Comparison of ENCODE assay signal across 8 mouse cellular contexts in genomic region chr2:92432299-92433295, GRCm38 (mm10). TPM values are rescaled to one million over a fixed set of nuclear protein-coding genes. Genes with fewer than 3 reads are reported as not detected.
DNase-seq lines count a peak whose midpoint lies in the region; ATAC-seq and TF ChIP-seq lines count a peak whose summit lies in the region.

No protein-coding gene starts in this region.

- H3K36me3 ChIP-seq in embryonic facial prominence, embryonic 10.5 days (replicated peaks) = no peaks in the 10 kb centered on the region
- no peaks in the 10 kb centered on the region for H3K36me3 ChIP-seq in midbrain, embryonic 10.5 days
- no peaks in the 10 kb centered on the region for H3K36me3 ChIP-seq in thymus, adult 2 months (ENCODE audit: control insufficient read depth, insufficient read depth, low read length)

- no peak for ATAC-seq in inflammation-experienced regulatory T-cells, adult 6 months

- H3K9me3 ChIP-seq in embryonic facial prominence, embryonic 10.5 days = no peaks in the 10 kb centered on the region
- H3K9me3 ChIP-seq in midbrain, embryonic 10.5 days (replicated peaks) = no peaks in the 10 kb centered on the region

- H3K27me3 ChIP-seq in embryonic facial prominence, embryonic 10.5 days (replicated peaks; ENCODE audit: low read depth, poor library complexity, severe bottlenecking) = peaks cover 7% of the 10 kb centered on the region
- peaks cover 7% of the 10 kb centered on the region; the same call in 1 of the 2 replicates for H3K27me3 ChIP-seq in midbrain, embryonic 10.5 days (ENCODE audit: low read depth, poor library complexity, severe bottlenecking)
- no peaks in the 10 kb centered on the region for H3K27me3 ChIP-seq in thymus, adult 2 months (ENCODE audit: control insufficient read depth, insufficient read depth, low read length)

- intact Hi-C loops in heart, postnatal 25 days (cut with DNase I) = no loop called here

- peak; percentile 55 for DNase-seq in ovary, postnatal 36 days (ENCODE audit: low spot score)
- DNase-seq in ovary, postnatal 10 days (ENCODE audit: low spot score) = no peak
- DNase-seq in embryonic facial prominence, embryonic 10.5 days (ENCODE audit: low spot score) = no peak
- DNase-seq in heart, postnatal 25 days (ENCODE audit: low spot score) = peak; percentile 30
- peak; percentile 81 to 85 for DNase-seq in kidney, postnatal 4 days
- DNase-seq in midbrain, embryonic 10.5 days (ENCODE audit: low spot score) = no peak
- no peak for DNase-seq in thymus, adult 2 months

- peak overlapping the region; percentile 96 for H3K4me3 ChIP-seq in embryonic facial prominence, embryonic 10.5 days
- H3K4me3 ChIP-seq in midbrain, embryonic 10.5 days = peak overlapping the region; percentile 78
- H3K4me3 ChIP-seq in thymus, adult 2 months (ENCODE audit: control insufficient read depth, insufficient read depth, low read length) = no peak overlapping the region

- no peak for TF ChIP-seq CTCF in thymus, adult 2 months (IDR thresholded peaks at IDR 0.05; ENCODE audit: borderline replicate concordance, control insufficient read depth, extremely low read depth, insufficient read depth, low read length, poor library complexity)

- H3K27ac ChIP-seq in embryonic facial prominence, embryonic 10.5 days (replicated peaks) = no peak overlapping the region
- H3K27ac ChIP-seq in midbrain, embryonic 10.5 days (replicated peaks) = peak overlapping the region; percentile 88
- no peak overlapping the region for H3K27ac ChIP-seq in thymus, adult 2 months (ENCODE audit: control insufficient read depth, insufficient read depth, low read length)

- H3K4me1 ChIP-seq in embryonic facial prominence, embryonic 10.5 days = peaks cover 62% of the 10 kb centered on the region
- H3K4me1 ChIP-seq in midbrain, embryonic 10.5 days = peaks cover 73% of the 10 kb centered on the region
- H3K4me1 ChIP-seq in thymus, adult 2 months (replicated peaks; ENCODE audit: control insufficient read depth, insufficient read depth, low read length) = peaks cover 8% of the 10 kb centered on the region

- no peak for TF ChIP-seq POLR2A in thymus, adult 2 months (IDR thresholded peaks at IDR 0.05; ENCODE audit: control insufficient read depth, extremely low read depth, insufficient read depth, low read length, poor library complexity)

- 57% methylated on average over 17 of the region's 17 CpGs for WGBS in embryonic facial prominence, embryonic 10.5 days
- WGBS in midbrain, embryonic 10.5 days = 52% methylated on average over 17 of the region's 17 CpGs
- 74% methylated on average over 17 of the region's 17 CpGs for WGBS in thymus, adult 2 months

RNA-seq across cellular contexts. Expression of gene Cry2, which starts 1.2 kb away (rescaled TPM):
- 23.4 and 23.7 TPM in 2 replicates for polyA plus RNA-seq in embryonic facial prominence, embryonic 10.5 days (2016; fragmentation: Nextera tagmentation; extraction: Ambion mirVana)
- 10 to 100 TPM; 14.2 to 25.9 TPM for total RNA-seq in heart, postnatal 25 days (2021)
- 32.8 and 36.2 TPM in 2 replicates for polyA plus RNA-seq in midbrain, embryonic 10.5 days (2016; fragmentation: Nextera tagmentation; extraction: Ambion mirVana)
- polyA plus RNA-seq in thymus, adult 2 months (2012; rRNA removed) = 16.2 and 19.6 TPM in 2 replicates
- 10 to 100 TPM in 1 of 3 experiments, 1 to 10 TPM in 2; 3.5 to 10.2 (median 6.9) TPM for polyA plus RNA-seq in inflammation-experienced regulatory T-cells, adult 6 months (2017; shearing (Covaris generic))

RNA-seq across cellular contexts. Expression of gene Slc35c1, which starts 27.7 kb away (rescaled TPM):
- polyA plus RNA-seq in embryonic facial prominence, embryonic 10.5 days (2016; fragmentation: Nextera tagmentation; extraction: Ambion mirVana) = 12.6 and 13.5 TPM in 2 replicates
- total RNA-seq in heart, postnatal 25 days (2021) = 1 to 10 TPM; 6.1 to 6.6 TPM
- polyA plus RNA-seq in midbrain, embryonic 10.5 days (2016; fragmentation: Nextera tagmentation; extraction: Ambion mirVana) = 12.8 and 15.1 TPM in 2 replicates
- polyA plus RNA-seq in thymus, adult 2 months (2012; rRNA removed) = 144 and 156 TPM in 2 replicates
- polyA plus RNA-seq in inflammation-experienced regulatory T-cells, adult 6 months (2017; shearing (Covaris generic)) = 10 to 100 TPM; 35.1 to 53.1 (median 38.8) TPM

RNA-seq across cellular contexts. Expression of gene Mapk8ip1, which starts 31.5 kb away (rescaled TPM):
- polyA plus RNA-seq in embryonic facial prominence, embryonic 10.5 days (2016; fragmentation: Nextera tagmentation; extraction: Ambion mirVana) = 36.0 and 37.1 TPM in 2 replicates
- total RNA-seq in heart, postnatal 25 days (2021) = 1 to 10 TPM; 4.7 to 5.7 TPM
- 58.3 and 70.5 TPM in 2 replicates for polyA plus RNA-seq in midbrain, embryonic 10.5 days (2016; fragmentation: Nextera tagmentation; extraction: Ambion mirVana)
- 10.6 and 11.4 TPM in 2 replicates for polyA plus RNA-seq in thymus, adult 2 months (2012; rRNA removed)
- polyA plus RNA-seq in inflammation-experienced regulatory T-cells, adult 6 months (2017; shearing (Covaris generic)) = under 1 TPM; 0.43 to 0.92 (median 0.82) TPM

RNA-seq across cellular contexts. Expression of gene 1700029I15Rik, which starts 50.3 kb away (rescaled TPM):
- 2.5 and 3.6 TPM in 2 replicates for polyA plus RNA-seq in embryonic facial prominence, embryonic 10.5 days (2016; fragmentation: Nextera tagmentation; extraction: Ambion mirVana)
- total RNA-seq in heart, postnatal 25 days (2021) = 1 to 10 TPM; 1.5 to 2.1 TPM
- 4.1 and 5.2 TPM in 2 replicates for polyA plus RNA-seq in midbrain, embryonic 10.5 days (2016; fragmentation: Nextera tagmentation; extraction: Ambion mirVana)
- 6.4 and 9.0 TPM in 2 replicates for polyA plus RNA-seq in thymus, adult 2 months (2012; rRNA removed)
- 1 to 10 TPM; 3.2 to 3.7 (median 3.7) TPM for polyA plus RNA-seq in inflammation-experienced regulatory T-cells, adult 6 months (2017; shearing (Covaris generic))

RNA-seq across cellular contexts. Expression of gene Large2, which starts 57.9 kb away (rescaled TPM):
- polyA plus RNA-seq in embryonic facial prominence, embryonic 10.5 days (2016; fragmentation: Nextera tagmentation; extraction: Ambion mirVana) = 10.2 and 12.4 TPM in 2 replicates
- total RNA-seq in heart, postnatal 25 days (2021) = under 1 TPM in 1 of 2 experiments, not detected in 1; 0.67 TPM
- 16.2 and 25.6 TPM in 2 replicates for polyA plus RNA-seq in midbrain, embryonic 10.5 days (2016; fragmentation: Nextera tagmentation; extraction: Ambion mirVana)
- 10.4 and 13.9 TPM in 2 replicates for polyA plus RNA-seq in thymus, adult 2 months (2012; rRNA removed)
- polyA plus RNA-seq in inflammation-experienced regulatory T-cells, adult 6 months (2017; shearing (Covaris generic)) = 1 to 10 TPM in 1 of 3 experiments, under 1 TPM in 1, not detected in 1; 0.23 to 1.3 TPM

Comparison
In these comparisons a context has a peak if more than half of its experiments do, and no peak if none do; other contexts are left out.
1. DNase-seq: peak in ovary, postnatal 36 days (single experiment), heart, postnatal 25 days (single experiment) and kidney, postnatal 4 days (2 of 2); none in ovary, postnatal 10 days (single experiment), embryonic facial prominence, embryonic 10.5 days (single experiment), midbrain, embryonic 10.5 days (single experiment) and thymus, adult 2 months (single experiment).